Mouse (Mus musculus): Measurements from ENCODE around the gene Dppa5a.
"Not testable (repeated sequence)": the region's sequence is repeated elsewhere in the genome, so short reads cannot be mapped to it uniquely, and the experiment has no call there.

DNA sequence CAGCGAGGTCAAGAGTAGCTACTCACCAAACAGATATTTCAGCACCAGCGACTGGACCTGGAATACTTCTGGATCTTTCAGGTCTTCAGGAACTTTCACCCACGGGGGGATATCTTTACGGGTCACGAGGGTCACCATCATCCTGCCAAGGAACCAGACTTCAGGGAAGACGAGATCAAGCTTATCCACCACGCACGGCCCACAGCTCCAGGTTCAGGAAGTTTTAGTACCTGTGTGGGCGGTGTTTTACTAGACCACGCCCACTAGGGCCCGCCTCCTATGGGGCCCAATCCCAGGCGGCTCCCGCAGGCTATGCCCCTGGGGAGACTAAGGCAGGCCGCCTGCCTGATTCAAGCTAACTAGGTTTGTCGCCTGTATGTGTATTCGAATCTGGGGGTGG lies at the start of gene Dppa5a:
- TF ChIP-seq CTCF (IDR thresholded peaks at IDR 0.05; ENCODE audit: low read depth, low read length); POLR2A (IDR thresholded peaks at IDR 0.05; ENCODE audit: extremely low read depth, insufficient read depth, low read length): not testable (repeated sequence)

All from liver, adult 2 months (tissue).